Mouse (Mus musculus) liver, embryonic 14.5 days (tissue): ENCODE data around the gene Cplx2. TPM values are rescaled to one million over a fixed set of nuclear protein-coding genes. Genes with fewer than 3 reads are reported as not detected.

Source experiments
- ATAC-seq: fragments of 200-750 bp; cut with Nextera tagmentation; 2 replicates; pipeline ENCODE4 v1.8.0; 2017; ENCODE audit warnings: moderate number of reproducible peaks, mild to moderate bottlenecking, moderate library complexity; ENCODE audit not compliant: insufficient read depth
- DNase-seq, 3 experiments: peaks; one replicate each; pipeline ENCODE4 v3.0.0-alpha.2; 2012 to 2013; ENCODE audit warnings: low read depth in 3 of 3, low spot score in 3 of 3
- H3K27ac ChIP-seq: fragments of 300-500 bp; sonication (generic); 2 replicates; pipeline ENCODE4 v1.5.1; 2014; ENCODE audit warnings: moderate library complexity, mild to moderate bottlenecking, control low read depth, inconsistent platforms
- H3K27me3 ChIP-seq: fragments of 300-500 bp; sonication (generic); 2 replicates; pipeline ENCODE4 v1.6.1; 2014; ENCODE audit warnings: mild to moderate bottlenecking, low read length, moderate library complexity; ENCODE audit not compliant: control insufficient read depth, insufficient read depth
- H3K36me3 ChIP-seq: fragments of 300-500 bp; sonication (generic); replicated peaks from 2 replicates; pipeline ENCODE4 v1.6.1; 2014; ENCODE audit warnings: low read depth; ENCODE audit not compliant: control insufficient read depth, insufficient read depth
- H3K4me1 ChIP-seq, 2 experiments: fragments of 200-500 bp in 1 of 2; fragments of 300-500 bp in 1 of 2; sonication (generic) in 1 of 2; replicated peaks; 2 replicates each; pipeline ENCODE4 v1.6.1; 2012 to 2014; ENCODE audit warnings: antibody characterized with exemption in 1 of 2, inconsistent platforms in 1 of 2, low read length in 1 of 2; ENCODE audit not compliant: control insufficient read depth in 2 of 2, insufficient read depth in 2 of 2
- H3K4me2 ChIP-seq: fragments of 300-500 bp; sonication (generic); 2 replicates; pipeline ENCODE4 v1.6.1; 2014; ENCODE audit warnings: low read depth, mild to moderate bottlenecking, control low read depth, moderate library complexity
- H3K4me3 ChIP-seq, 2 experiments: fragments of 200-500 bp in 1 of 2; fragments of 300-500 bp in 1 of 2; sonication (generic) in 1 of 2; 2 replicates each; pipeline ENCODE4 v1.5.1; 2012 to 2014; ENCODE audit warnings: low read depth in 2 of 2, low read length in 2 of 2, mild to moderate bottlenecking in 2 of 2, control low read depth in 1 of 2, inconsistent platforms in 1 of 2, moderate library complexity in 1 of 2; ENCODE audit not compliant: insufficient read depth in 1 of 2
- H3K9ac ChIP-seq: fragments of 300-500 bp; sonication (generic); replicated peaks from 2 replicates; pipeline ENCODE4 v1.6.1; 2014; ENCODE audit warnings: mild to moderate bottlenecking, control low read depth, moderate library complexity
- H3K9me3 ChIP-seq: fragments of 300-500 bp; sonication (generic); 2 replicates; pipeline ENCODE4 v1.6.1; 2016; ENCODE audit warnings: low read length, mixed read lengths; ENCODE audit not compliant: control insufficient read depth
- CTCF ChIP-seq: IDR thresholded peaks from 2 replicates; pipeline ENCODE4 v1.5.1; 2016; ENCODE audit warnings: antibody characterized with exemption, low read depth, control low read depth
- EP300 ChIP-seq: IDR thresholded peaks from 2 replicates; pipeline ENCODE4 v1.6.1; 2016; ENCODE audit warnings: antibody characterized with exemption, low read depth
- WGBS: fragments of 180-500 bp; shearing (Covaris S2); extraction: QIAGEN DNeasy Blood & Tissue Kit; methylation state at CpG from one replicate; pipeline ENCODE4 v1.1.7; 2014; ENCODE audit not compliant: insufficient replicate concordance; 5-methylcytosine and 5-hydroxymethylcytosine counted together
- polyA plus RNA-seq, 2 experiments: library from polyadenylated mRNA; depleted of rRNA in 1 of 2; stranded (reverse) in 1 of 2; unstranded in 1 of 2; fragments of >200 nt; fragmentation: Nextera tagmentation in 1 of 2; extraction: Ambion mirVana in 1 of 2; gene quantifications; 2 replicates each; pipeline versions ENCODE4 v1.2.1 to v1.2.3; 2012 to 2014

Cplx2 gene
- polyA plus RNA-seq, 2 experiments = 0.24 to 0.49 TPM

GRCm38 (mm10) chr13:54332921-54333477, 38.1 kb upstream of the Cplx2 start:
- H3K27ac ChIP-seq = no peak overlapping the region
- 44% methylated on average over 8 of the region's 8 CpGs for WGBS
- H3K27me3 ChIP-seq = no peaks in the 10 kb centered on the region
- ATAC-seq = no peak
- no peak overlapping the region for H3K4me2 ChIP-seq
- DNase-seq = no peak
- no peaks in the 10 kb centered on the region for H3K9me3 ChIP-seq
- TF ChIP-seq CTCF (no peak), EP300 (no peak)
- peaks cover 0 to 6% of the 10 kb centered on the region in 2 experiments; a peak in 2 of 4 replicates for H3K4me1 ChIP-seq
- no peak overlapping the region for H3K4me3 ChIP-seq
- H3K9ac ChIP-seq = no peak overlapping the region
- H3K36me3 ChIP-seq = no peaks in the 10 kb centered on the region

- TF ChIP-seq CTCF (no peak), EP300 (no peak)
- 61% methylated on average over 6 of the region's 6 CpGs for WGBS
Measured at GRCm38 (mm10) chr13:54337058-54337457, 34.1 kb upstream of the Cplx2 start.

GRCm38 (mm10) chr13:54337541-54337940, 33.6 kb upstream of the Cplx2 start:
- WGBS = 56% methylated on average over 7 of the region's 7 CpGs
- H3K36me3 ChIP-seq = no peaks in the 10 kb centered on the region
- no peak overlapping the region for H3K4me3 ChIP-seq
- no peak overlapping the region for H3K4me2 ChIP-seq
- H3K9ac ChIP-seq = no peak overlapping the region
- no peak for TF ChIP-seq EP300
- TF ChIP-seq CTCF = no peak
- DNase-seq = no peak
- H3K27me3 ChIP-seq = no peaks in the 10 kb centered on the region
- no peaks in the 10 kb centered on the region for H3K9me3 ChIP-seq
- H3K27ac ChIP-seq = no peak overlapping the region
- ATAC-seq = no peak
- H3K4me1 ChIP-seq = no peaks in the 10 kb centered on the region

More at GRCm38 (mm10) chr13:54337058-54337457, 34.1 kb upstream of the Cplx2 start:
- no peak overlapping the region for H3K27ac ChIP-seq
- H3K9me3 ChIP-seq = no peaks in the 10 kb centered on the region
- DNase-seq = no peak
- ATAC-seq = no peak
- no peaks in the 10 kb centered on the region for H3K4me1 ChIP-seq
- H3K4me3 ChIP-seq = no peak overlapping the region
- H3K27me3 ChIP-seq = no peaks in the 10 kb centered on the region
- H3K4me2 ChIP-seq = no peak overlapping the region
- no peaks in the 10 kb centered on the region for H3K36me3 ChIP-seq
- H3K9ac ChIP-seq = no peak overlapping the region

GRCm38 (mm10) chr13:54338815-54339214, 32.3 kb upstream of the Cplx2 start:
- H3K9ac ChIP-seq = no peak overlapping the region
- DNase-seq (no peak), ATAC-seq (no peak)
- no peaks in the 10 kb centered on the region for H3K4me1 ChIP-seq
- no peaks in the 10 kb centered on the region for H3K9me3 ChIP-seq
- no peaks in the 10 kb centered on the region for H3K36me3 ChIP-seq
- H3K4me3 ChIP-seq = no peak overlapping the region
- H3K27me3 ChIP-seq = no peaks in the 10 kb centered on the region
- no peak overlapping the region for H3K4me2 ChIP-seq
- WGBS = 55% methylated on average over 5 of the region's 5 CpGs
- TF ChIP-seq EP300 = no peak
- no peak for TF ChIP-seq CTCF
- no peak overlapping the region for H3K27ac ChIP-seq

GRCm38 (mm10) chr13:54345885-54346647, 25.1 kb upstream of the Cplx2 start:
- Histone ChIP-seq H3K36me3 (no peaks in the 10 kb centered on the region), H3K9me3 (no peaks in the 10 kb centered on the region), H3K27me3 (no peaks in the 10 kb centered on the region), H3K27ac (no peak overlapping the region), H3K4me3 (no peak overlapping the region), H3K4me2 (no peak overlapping the region), H3K9ac (no peak overlapping the region), H3K4me1 (no peaks in the 10 kb centered on the region)
- ATAC-seq (no peak), DNase-seq (no peak)
- 76% methylated on average over 15 of the region's 15 CpGs for WGBS
- TF ChIP-seq EP300 = no peak
- TF ChIP-seq CTCF = no peak
